Mouse (Mus musculus) c-Kit-negative CD71-positive TER-119-positive erythroid progenitor cells, embryonic 14.5 days (primary cell): ENCODE results near the gene Spin1.

Experiments used
- DNase-seq: peaks from one replicate; pipeline ENCODE4 v3.0.0-alpha.2; 2013; ENCODE audit warnings: low read depth, low spot score

Spin1 gene

GRCm38 (mm10) chr13:51136315-51136714, 35.6 kb downstream of the Spin1 start:
- no peak for DNase-seq

- DNase-seq = no peak
These were observed 36.5 kb downstream of the Spin1 start for GRCm38 (mm10) chr13:51136996-51137701.

- no peak for DNase-seq
These were observed 37.0 kb downstream of the Spin1 start for GRCm38 (mm10) chr13:51137702-51138031.

GRCm38 (mm10) chr13:51147106-51147505, 46.4 kb downstream of the Spin1 start:
- no peak for DNase-seq

- DNase-seq = no peak
These were observed 52.4 kb downstream of the Spin1 start for GRCm38 (mm10) chr13:51152966-51153669.

- no peak for DNase-seq
These were observed 53.0 kb downstream of the Spin1 start for GRCm38 (mm10) chr13:51153670-51154030.

- DNase-seq = no peak
These were observed 54.7 kb downstream of the Spin1 start for GRCm38 (mm10) chr13:51155178-51156013.

- no peak for DNase-seq
These were observed 55.3 kb downstream of the Spin1 start for GRCm38 (mm10) chr13:51156014-51156386.

- no peak for DNase-seq
These were observed 56.6 kb downstream of the Spin1 start for GRCm38 (mm10) chr13:51157291-51157690.

GRCm38 (mm10) chr13:51161672-51162071, 61.0 kb downstream of the Spin1 start:
- DNase-seq = no peak

GRCm38 (mm10) chr13:51162246-51162645, 61.6 kb downstream of the Spin1 start:
- no peak for DNase-seq

GRCm38 (mm10) chr13:51166711-51167110, 66.0 kb downstream of the Spin1 start:
- no peak for DNase-seq

- DNase-seq = no peak
These were observed 69.5 kb downstream of the Spin1 start for GRCm38 (mm10) chr13:51170215-51170614.

GRCm38 (mm10) chr13:51170691-51171680, 70.3 kb downstream of the Spin1 start, which contains the start of gene Nxnl2:
Nxnl2 (plus strand) TSS chr13:51171022.
- no peak for DNase-seq

GRCm38 (mm10) chr13:51172601-51173000, 71.9 kb downstream of the Spin1 start:
- no peak for DNase-seq

GRCm38 (mm10) chr13:51178932-51179331, 78.3 kb downstream of the Spin1 start:
- no peak for DNase-seq

GRCm38 (mm10) chr13:51179362-51179761, 78.7 kb downstream of the Spin1 start:
- DNase-seq = no peak

- no peak for DNase-seq
These were observed 81.6 kb downstream of the Spin1 start for GRCm38 (mm10) chr13:51182236-51182635.

GRCm38 (mm10) chr13:51184896-51185295, 84.2 kb downstream of the Spin1 start:
- no peak for DNase-seq

GRCm38 (mm10) chr13:51190336-51190735, 89.7 kb downstream of the Spin1 start:
- DNase-seq = no peak

- no peak for DNase-seq
These were observed 90.9 kb downstream of the Spin1 start for GRCm38 (mm10) chr13:51191416-51192140.
